Mouse (Mus musculus) right cerebral cortex, postnatal 36 days (tissue): ENCODE measurements at regions not wholly inside any gene's neighbourhood (a gene's known extent, or its start where the extent isn't known, plus 50 kb on each side); places are given as distances from the start of the nearest gene placed in this dataset.
A peak's percentile ranks its signal among the peaks of the same experiment; 100 is the strongest.
"Not testable (repeated sequence)": the region's sequence is repeated elsewhere in the genome, so short reads cannot be mapped to it uniquely, and the experiment has no call there.

ENCODE experiments used
- DNase-seq, 2 experiments: peaks; one replicate each; pipeline ENCODE4 v3.0.0; 2022; ENCODE audit warnings: low spot score in 2 of 2, mixed read lengths in 1 of 2

- no peak for DNase-seq
Observed at GRCm38 (mm10) chr3:151931656-151932055, 94.2 kb upstream of the Ptgfr start.

- DNase-seq, result no peak
Observed at GRCm38 (mm10) chr3:151931096-151931495, 93.7 kb upstream of the Ptgfr start.

GRCm38 (mm10) chr3:151914010-151914513, 76.6 kb upstream of the Ptgfr start:
- DNase-seq, result peak; percentile 29 to 36

- DNase-seq, result not testable (repeated sequence)
Observed at GRCm38 (mm10) chr3:151912292-151912691, 74.9 kb upstream of the Ptgfr start.

GRCm38 (mm10) chr3:151910851-151911250, 73.4 kb upstream of the Ptgfr start:
- DNase-seq, result no peak

- DNase-seq, result no peak
Observed at GRCm38 (mm10) chr3:151909344-151909743, 71.9 kb upstream of the Ptgfr start.

GRCm38 (mm10) chr3:151908886-151909285, 71.5 kb upstream of the Ptgfr start:
- no peak for DNase-seq

GRCm38 (mm10) chr3:151905775-151906174, 68.3 kb upstream of the Ptgfr start:
- no peak for DNase-seq

- no peak for DNase-seq
Observed at GRCm38 (mm10) chr3:151903169-151903568, 65.7 kb upstream of the Ptgfr start.

GRCm38 (mm10) chr3:151902216-151902827, 64.9 kb upstream of the Ptgfr start:
- DNase-seq, result no peak

- peak in 1 of 2 experiments; percentile 21 for DNase-seq
Observed at GRCm38 (mm10) chr3:151899676-151900075, 62.2 kb upstream of the Ptgfr start.

- no peak for DNase-seq
Observed at GRCm38 (mm10) chr3:151899094-151899493, 61.7 kb upstream of the Ptgfr start.

GRCm38 (mm10) chr3:151896320-151896719, 58.9 kb upstream of the Ptgfr start:
- DNase-seq, result no peak

GRCm38 (mm10) chr3:151894712-151895111, 57.3 kb upstream of the Ptgfr start:
- no peak for DNase-seq

- no peak for DNase-seq
Observed at GRCm38 (mm10) chr3:151893421-151894235, 56.2 kb upstream of the Ptgfr start.

GRCm38 (mm10) chr3:151891760-151892253, 54.4 kb upstream of the Ptgfr start:
- DNase-seq, result peak in 1 of 2 experiments; percentile 16

GRCm38 (mm10) chr3:151891336-151891735, 53.9 kb upstream of the Ptgfr start:
- DNase-seq, result no peak

- no peak for DNase-seq
Observed at GRCm38 (mm10) chr3:151889738-151890137, 52.3 kb upstream of the Ptgfr start.
